In the genomic region with DNA sequence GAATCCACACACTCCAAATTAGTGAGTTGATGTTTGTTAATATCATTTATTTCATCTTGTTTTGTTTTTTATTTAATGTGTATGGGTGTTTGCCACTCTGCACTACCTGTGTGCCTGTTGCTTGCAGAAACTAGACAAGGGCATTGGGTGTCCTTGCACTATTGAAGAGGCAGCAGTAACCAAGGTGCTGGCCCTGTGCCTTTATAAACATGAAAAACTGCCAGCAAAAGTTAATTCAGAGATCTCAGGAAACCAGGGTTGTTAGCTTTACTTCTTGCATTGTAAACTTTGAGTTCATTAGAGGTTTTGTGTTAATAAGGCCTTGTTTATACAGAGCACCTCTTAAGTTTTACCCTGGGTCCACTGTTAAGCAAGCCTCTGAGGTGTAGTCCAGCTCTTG, we compare ENCODE assay signal across 17 mouse cellular contexts. TPM values are rescaled to one million over a fixed set of nuclear protein-coding genes. Genes with fewer than 3 reads are reported as not detected.
DNase-seq lines count a peak whose midpoint lies in the region; ATAC-seq lines count a peak whose summit lies in the region.
"Had no signal": no experiment of that assay in that cellular context is flagged by ENCODE, and none has a peak within 500 bp of the region (broad histone marks: within the 10 kb centered on the region; RNA-seq: fewer than 3 reads in every experiment).

No protein-coding gene starts in this region.

- DNase-seq in kidney, adult 8-10 months = peak; percentile 47 to 70
- peak; percentile 57 for DNase-seq in adrenal gland, adult 8-10 months
- peak; percentile 71 for DNase-seq in kidney, adult 9 months
- peak; percentile 44 for DNase-seq in lung, postnatal 14 days
- DNase-seq: cerebellum, adult 8-10 months; heart, adult 2 months; layer of hippocampus, adult 9-11 months; thymus, postnatal 14 days had no signal

- no peaks in the 10 kb centered on the region for H3K4me1 ChIP-seq in kidney, embryonic 14.5 days (ENCODE audit: control insufficient read depth, insufficient read depth, low read length)
- no peaks in the 10 kb centered on the region for H3K4me1 ChIP-seq in forebrain, embryonic 13.5 days
- H3K4me1 ChIP-seq in hindbrain, embryonic 12.5 days = no peaks in the 10 kb centered on the region
- H3K4me1 ChIP-seq: embryonic facial prominence, embryonic 10.5 days; forebrain, embryonic 12.5 days; midbrain, embryonic 10.5 days had no signal

- H3K4me2 ChIP-seq in kidney, embryonic 14.5 days (replicated peaks; ENCODE audit: low read depth, low read length) = no peak overlapping the region
- no peak overlapping the region for H3K4me2 ChIP-seq in forebrain, embryonic 13.5 days
- H3K4me2 ChIP-seq in hindbrain, embryonic 12.5 days (replicated peaks) = no peak overlapping the region
- H3K4me2 ChIP-seq: forebrain, embryonic 12.5 days had no signal

- no peak overlapping the region for H3K4me3 ChIP-seq in kidney, embryonic 14.5 days (ENCODE audit: low read length)
- no peak overlapping the region for H3K4me3 ChIP-seq in forebrain, embryonic 13.5 days
- no peak overlapping the region for H3K4me3 ChIP-seq in hindbrain, embryonic 12.5 days
- H3K4me3 ChIP-seq: embryonic facial prominence, embryonic 10.5 days; forebrain, embryonic 12.5 days; heart, adult 2 months; midbrain, embryonic 10.5 days had no signal

- H3K27ac ChIP-seq in kidney, embryonic 14.5 days (ENCODE audit: low read depth, low read length) = no peak overlapping the region
- H3K27ac ChIP-seq in forebrain, embryonic 13.5 days = no peak overlapping the region
- no peak overlapping the region for H3K27ac ChIP-seq in hindbrain, embryonic 12.5 days
- H3K27ac ChIP-seq: embryonic facial prominence, embryonic 10.5 days; forebrain, embryonic 12.5 days; heart, adult 2 months; kidney, postnatal 0 days; liver, embryonic 14.5 days; macrophage; midbrain, embryonic 10.5 days had no signal

- H3K9ac ChIP-seq in kidney, embryonic 14.5 days (ENCODE audit: low read depth, low read length) = no peak overlapping the region
- H3K9ac ChIP-seq in forebrain, embryonic 13.5 days = no peak overlapping the region
- H3K9ac ChIP-seq in hindbrain, embryonic 12.5 days = no peak overlapping the region
- H3K9ac ChIP-seq: forebrain, embryonic 12.5 days; liver, embryonic 14.5 days had no signal

- H3K9me3 ChIP-seq in kidney, embryonic 14.5 days (ENCODE audit: control insufficient read depth, low read length) = no peaks in the 10 kb centered on the region
- no peaks in the 10 kb centered on the region for H3K9me3 ChIP-seq in forebrain, embryonic 13.5 days (replicated peaks)
- H3K9me3 ChIP-seq in hindbrain, embryonic 12.5 days (replicated peaks) = no peaks in the 10 kb centered on the region
- H3K9me3 ChIP-seq: embryonic facial prominence, embryonic 10.5 days; forebrain, embryonic 12.5 days; midbrain, embryonic 10.5 days had no signal

- no peaks in the 10 kb centered on the region for H3K27me3 ChIP-seq in kidney, embryonic 14.5 days (ENCODE audit: control insufficient read depth, insufficient read depth, low read length)
- no peaks in the 10 kb centered on the region for H3K27me3 ChIP-seq in forebrain, embryonic 13.5 days
- no peaks in the 10 kb centered on the region for H3K27me3 ChIP-seq in hindbrain, embryonic 12.5 days
- H3K27me3 ChIP-seq: forebrain, embryonic 12.5 days had no signal

- no peak for ATAC-seq in kidney, embryonic 14.5 days (ENCODE audit: low FRiP score, low TSS enrichment)
- no peak for ATAC-seq in forebrain, embryonic 13.5 days
- no peak for ATAC-seq in hindbrain, embryonic 12.5 days (ENCODE audit: low FRiP score)

- peaks cover 80% of the 10 kb centered on the region for H3K36me3 ChIP-seq in kidney, embryonic 14.5 days (ENCODE audit: control insufficient read depth, insufficient read depth, low read length)
- H3K36me3 ChIP-seq in forebrain, embryonic 13.5 days (ENCODE audit: poor library complexity, severe bottlenecking) = peaks cover 81% of the 10 kb centered on the region
- peaks cover 80% of the 10 kb centered on the region for H3K36me3 ChIP-seq in hindbrain, embryonic 12.5 days

RNA-seq across cellular contexts. Expression of gene Chaf1b, which starts 23.0 kb away (rescaled TPM):
- polyA plus RNA-seq in kidney, embryonic 14.5 days (2014; fragmentation: Nextera tagmentation; extraction: Ambion mirVana) = 91.6 and 91.7 TPM in 2 replicates
- 1 to 10 TPM; 1.7 to 3.4 (median 2.0) TPM for total RNA-seq in adrenal gland, adult 8-10 months (2022)
- 70.0 and 74.4 TPM in 2 replicates for polyA plus RNA-seq in forebrain, embryonic 13.5 days (2015; fragmentation: Nextera tagmentation; extraction: Ambion mirVana)
- 48.4 and 55.1 TPM in 2 replicates for polyA plus RNA-seq in hindbrain, embryonic 12.5 days (2016; fragmentation: Nextera tagmentation; extraction: Ambion mirVana)

RNA-seq across cellular contexts. Expression of gene Morc3, which starts 28.8 kb away (rescaled TPM):
- polyA plus RNA-seq in kidney, embryonic 14.5 days (2014; fragmentation: Nextera tagmentation; extraction: Ambion mirVana) = 23.5 and 42.7 TPM in 2 replicates
- 10 to 100 TPM; 28.9 to 51.3 (median 36.0) TPM for total RNA-seq in adrenal gland, adult 8-10 months (2022)
- 34.5 and 41.9 TPM in 2 replicates for polyA plus RNA-seq in forebrain, embryonic 13.5 days (2015; fragmentation: Nextera tagmentation; extraction: Ambion mirVana)
- polyA plus RNA-seq in hindbrain, embryonic 12.5 days (2016; fragmentation: Nextera tagmentation; extraction: Ambion mirVana) = 33.4 and 43.7 TPM in 2 replicates
